Mouse (Mus musculus) lung, postnatal 0 days (tissue): ENCODE measurements at regions not wholly inside any gene's neighbourhood (a gene's known extent, or its start where the extent isn't known, plus 50 kb on each side); places are given as distances from the start of the nearest gene placed in this dataset.

Source experiments
- ATAC-seq: fragments of 200-750 bp; cut with Nextera tagmentation; 2 replicates; pipeline ENCODE4 v1.8.0; 2017; ENCODE audit warnings: moderate library complexity
- DNase-seq: peaks from one replicate; pipeline ENCODE4 v3.0.0-alpha.2; 2016; ENCODE audit warnings: low spot score
- H3K27ac ChIP-seq: fragments of 300-500 bp; sonication (generic); 2 replicates; pipeline ENCODE4 v1.5.1; 2014; ENCODE audit warnings: antibody characterized with exemption, mild to moderate bottlenecking, low read length, mixed read lengths
- H3K27me3 ChIP-seq: fragments of 300-500 bp; sonication (generic); replicated peaks from 2 replicates; pipeline ENCODE4 v1.6.1; 2014; ENCODE audit warnings: low read length, mixed read lengths; ENCODE audit not compliant: insufficient read depth
- H3K36me3 ChIP-seq: fragments of 300-500 bp; sonication (generic); 2 replicates; pipeline ENCODE4 v1.6.1; 2014; ENCODE audit warnings: low read length, mixed read lengths; ENCODE audit not compliant: insufficient read depth
- H3K4me1 ChIP-seq: fragments of 300-500 bp; sonication (generic); 2 replicates; pipeline ENCODE4 v1.6.1; 2014; ENCODE audit warnings: antibody characterized with exemption, low read depth, low read length, mixed read lengths; ENCODE audit not compliant: insufficient read depth
- H3K4me2 ChIP-seq: fragments of 300-500 bp; sonication (generic); replicated peaks from 2 replicates; pipeline ENCODE4 v1.6.1; 2014; ENCODE audit warnings: low read depth, mild to moderate bottlenecking, low read length, moderate library complexity, mixed read lengths
- H3K4me3 ChIP-seq: fragments of 300-500 bp; sonication (generic); 2 replicates; pipeline ENCODE4 v1.5.1; 2014; ENCODE audit warnings: low read depth, low read length
- H3K9ac ChIP-seq: fragments of 300-500 bp; sonication (generic); replicated peaks from 2 replicates; pipeline ENCODE4 v1.6.1; 2014; ENCODE audit warnings: low read depth, mild to moderate bottlenecking
- H3K9me3 ChIP-seq: fragments of 300-500 bp; sonication (generic); 2 replicates; pipeline ENCODE4 v1.6.1; 2016; ENCODE audit warnings: low read length, mixed read lengths
- CTCF ChIP-seq: IDR thresholded peaks from 2 replicates; pipeline ENCODE4 v1.5.1; 2016; ENCODE audit warnings: antibody characterized with exemption, mild to moderate bottlenecking
- EP300 ChIP-seq: IDR thresholded peaks from 2 replicates; pipeline ENCODE4 v1.6.1; 2016; ENCODE audit warnings: antibody characterized with exemption, mild to moderate bottlenecking, control low read depth
- WGBS: fragments of 180-500 bp; shearing (Covaris S2); extraction: QIAGEN DNeasy Blood & Tissue Kit; methylation state at CpG from one replicate; pipeline ENCODE4 v1.1.7; 2014; 5-methylcytosine and 5-hydroxymethylcytosine counted together

- WGBS = 65% methylated on average over 3 of the region's 3 CpGs
- no peak overlapping the region for H3K4me3 ChIP-seq
- no peaks in the 10 kb centered on the region for H3K4me1 ChIP-seq
- H3K27ac ChIP-seq = no peak overlapping the region
- H3K36me3 ChIP-seq = no peaks in the 10 kb centered on the region
- H3K9me3 ChIP-seq = no peaks in the 10 kb centered on the region
- no peak overlapping the region for H3K4me2 ChIP-seq
- peak; percentile 55 for DNase-seq
- TF ChIP-seq CTCF (peak; percentile 53), EP300 (no peak)
- no peaks in the 10 kb centered on the region for H3K27me3 ChIP-seq
- H3K9ac ChIP-seq = no peak overlapping the region
- ATAC-seq = peak; percentile 48; the same call in 1 of the 2 replicates
Measured at GRCm38 (mm10) chr2:117780287-117780686, 331.4 kb upstream of the Thbs1 start.

- Histone ChIP-seq H3K9ac (no peak overlapping the region), H3K27me3 (no peaks in the 10 kb centered on the region), H3K4me3 (no peak overlapping the region), H3K4me1 (no peaks in the 10 kb centered on the region), H3K27ac (peak overlapping the region; percentile 54; the same call in 1 of the 2 replicates), H3K36me3 (no peaks in the 10 kb centered on the region), H3K9me3 (no peaks in the 10 kb centered on the region), H3K4me2 (peak overlapping the region; percentile 19)
- WGBS = 57% methylated on average over 7 of the region's 7 CpGs
- ATAC-seq = peak; percentile 76
- TF ChIP-seq EP300 = 0 out of 2 replicates have a peak, but pooled peaks have one; percentile 19
- TF ChIP-seq CTCF = no peak
- DNase-seq = peak; percentile 73
Measured at GRCm38 (mm10) chr2:117780816-117781215, 330.9 kb upstream of the Thbs1 start.

- H3K4me3 ChIP-seq = no peak overlapping the region
- DNase-seq (no peak), ATAC-seq (no peak)
- H3K27ac ChIP-seq = no peak overlapping the region
- WGBS = 72% methylated on average over 1 of the region's 1 CpGs
- no peaks in the 10 kb centered on the region for H3K36me3 ChIP-seq
- H3K27me3 ChIP-seq = no peaks in the 10 kb centered on the region
- H3K4me2 ChIP-seq = no peak overlapping the region
- H3K4me1 ChIP-seq = no peaks in the 10 kb centered on the region
- no peaks in the 10 kb centered on the region for H3K9me3 ChIP-seq
- TF ChIP-seq EP300 (no peak), CTCF (peak; percentile 56)
- H3K9ac ChIP-seq = no peak overlapping the region
Measured at GRCm38 (mm10) chr2:117787321-117787720, 324.4 kb upstream of the Thbs1 start.

- Histone ChIP-seq H3K9ac (no peak overlapping the region), H3K27me3 (no peaks in the 10 kb centered on the region), H3K9me3 (no peaks in the 10 kb centered on the region), H3K4me3 (no peak overlapping the region), H3K4me1 (no peaks in the 10 kb centered on the region), H3K27ac (no peak overlapping the region), H3K4me2 (no peak overlapping the region), H3K36me3 (no peaks in the 10 kb centered on the region)
- no peak for TF ChIP-seq EP300
- TF ChIP-seq CTCF = no peak
- 68% methylated on average over 1 of the region's 1 CpGs for WGBS
- DNase-seq (no peak), ATAC-seq (no peak)
Measured at GRCm38 (mm10) chr2:117794285-117794684, 317.4 kb upstream of the Thbs1 start.

- H3K4me2 ChIP-seq = no peak overlapping the region
- no peak for ATAC-seq
- peak overlapping the region; percentile 38; the same call in 1 of the 2 replicates for H3K27ac ChIP-seq
- no peaks in the 10 kb centered on the region for H3K9me3 ChIP-seq
- DNase-seq = no peak
- H3K27me3 ChIP-seq = no peaks in the 10 kb centered on the region
- no peak for TF ChIP-seq EP300
- TF ChIP-seq CTCF = no peak
- no peak overlapping the region for H3K4me3 ChIP-seq
- no peaks in the 10 kb centered on the region; the same call in 1 of the 2 replicates for H3K4me1 ChIP-seq
- H3K36me3 ChIP-seq = no peaks in the 10 kb centered on the region
- H3K9ac ChIP-seq = no peak overlapping the region
Measured at GRCm38 (mm10) chr2:117801946-117802600, 309.6 kb upstream of the Thbs1 start.

- DNase-seq (peak; percentile 90), ATAC-seq (peak; percentile 87)
- no peaks in the 10 kb centered on the region for H3K9me3 ChIP-seq
- no peak overlapping the region for H3K4me3 ChIP-seq
- 29% methylated on average over 2 of the region's 2 CpGs for WGBS
- H3K9ac ChIP-seq = no peak overlapping the region
- H3K4me1 ChIP-seq = peaks cover 4% of the 10 kb centered on the region
- no peaks in the 10 kb centered on the region for H3K27me3 ChIP-seq
- TF ChIP-seq CTCF = no peak
- TF ChIP-seq EP300 = peak; percentile 89
- H3K4me2 ChIP-seq = no peak overlapping the region
- peak overlapping the region; percentile 54 for H3K27ac ChIP-seq
- no peaks in the 10 kb centered on the region for H3K36me3 ChIP-seq
Measured at GRCm38 (mm10) chr2:117802686-117803085, 309.0 kb upstream of the Thbs1 start.

- DNase-seq = peak; percentile 17
- no peak for ATAC-seq
- Histone ChIP-seq H3K27ac (no peak overlapping the region), H3K4me2 (no peak overlapping the region), H3K27me3 (no peaks in the 10 kb centered on the region), H3K9me3 (no peaks in the 10 kb centered on the region), H3K4me1 (peaks cover 4% of the 10 kb centered on the region), H3K36me3 (no peaks in the 10 kb centered on the region), H3K4me3 (no peak overlapping the region), H3K9ac (no peak overlapping the region)
- TF ChIP-seq CTCF = no peak
- TF ChIP-seq EP300 = no peak
Measured at GRCm38 (mm10) chr2:117804686-117805085, 307.0 kb upstream of the Thbs1 start.
